Mouse (Mus musculus) liver (tissue): ENCODE measurements around the gene Axin2.

Experiments
- DNase-seq: peaks from one replicate; pipeline ENCODE4 v3.0.0-alpha.2; 2020; ENCODE audit warnings: mixed read lengths

Axin2 gene

GRCm38 (mm10) chr11:108906590-108907254 is 13.4 kb upstream of the Axin2 start:
- no peak for DNase-seq

GRCm38 (mm10) chr11:108909396-108910195 is 10.6 kb upstream of the Axin2 start:
- DNase-seq: no peak

- no peak for DNase-seq
Observed at GRCm38 (mm10) chr11:108910328-108910886, 9.7 kb upstream of the Axin2 start.

- peak; percentile 50 for DNase-seq
Observed at GRCm38 (mm10) chr11:108910903-108911302, 9.2 kb upstream of the Axin2 start.

GRCm38 (mm10) chr11:108912174-108912573 is 8.0 kb upstream of the Axin2 start:
- DNase-seq: no peak

GRCm38 (mm10) chr11:108917422-108918324 is 2.5 kb upstream of the Axin2 start:
- DNase-seq: no peak

- peak; percentile 74 for DNase-seq
Observed at GRCm38 (mm10) chr11:108920636-108921505, 722 bp downstream of the Axin2 start.

- DNase-seq: peak; percentile 27
Observed at GRCm38 (mm10) chr11:108921506-108922455, 1.6 kb downstream of the Axin2 start.

- DNase-seq: no peak
Observed at GRCm38 (mm10) chr11:108922511-108923187, 2.5 kb downstream of the Axin2 start.

GRCm38 (mm10) chr11:108923188-108923575 is 3.0 kb downstream of the Axin2 start:
- DNase-seq: no peak

- DNase-seq: no peak
Observed at GRCm38 (mm10) chr11:108923781-108924180, 3.6 kb downstream of the Axin2 start.

- no peak for DNase-seq
Observed at GRCm38 (mm10) chr11:108924346-108924745, 4.2 kb downstream of the Axin2 start.

- DNase-seq: peak; percentile 81
Observed at GRCm38 (mm10) chr11:108925202-108925601, 5.1 kb downstream of the Axin2 start.

GRCm38 (mm10) chr11:108925826-108926225 is 5.7 kb downstream of the Axin2 start:
- no peak for DNase-seq

GRCm38 (mm10) chr11:108926345-108927092 is 6.4 kb downstream of the Axin2 start:
- DNase-seq: no peak

GRCm38 (mm10) chr11:108927093-108927444 is 6.9 kb downstream of the Axin2 start:
- no peak for DNase-seq

GRCm38 (mm10) chr11:108928096-108928495 is 7.9 kb downstream of the Axin2 start:
- no peak for DNase-seq

GRCm38 (mm10) chr11:108928752-108929151 is 8.6 kb downstream of the Axin2 start:
- no peak for DNase-seq

- no peak for DNase-seq
Observed at GRCm38 (mm10) chr11:108929176-108929575, 9.0 kb downstream of the Axin2 start.
